In genomic region chr2:154826054-154826538, GRCm38 (mm10) we compare ENCODE assay signal across 34 mouse cellular contexts. TPM values are rescaled to one million over a fixed set of nuclear protein-coding genes. Genes with fewer than 3 reads are reported as not detected.
DNase-seq lines count a peak whose midpoint lies in the region; ATAC-seq and TF ChIP-seq lines count a peak whose summit lies in the region.
"Had no signal": no experiment of that assay in that cellular context is flagged by ENCODE, and none has a peak within 500 bp of the region (broad histone marks: within the 10 kb centered on the region; RNA-seq: fewer than 3 reads in every experiment).

No protein-coding gene starts in this region.

- H3K9ac ChIP-seq in midbrain, embryonic 11.5 days (ENCODE audit: low read length), result no peak overlapping the region
- no peak overlapping the region for H3K9ac ChIP-seq in midbrain, embryonic 16.5 days (ENCODE audit: low read depth, low read length)
- H3K9ac ChIP-seq: embryonic facial prominence, embryonic 12.5 days; embryonic facial prominence, embryonic 15.5 days; forebrain, embryonic 12.5 days; forebrain, embryonic 15.5 days; hindbrain, embryonic 13.5 days had no signal

- H3K4me1 ChIP-seq in midbrain, embryonic 11.5 days (ENCODE audit: control insufficient read depth, insufficient read depth, low read length), result no peaks in the 10 kb centered on the region
- H3K4me1 ChIP-seq in midbrain, embryonic 16.5 days (ENCODE audit: control insufficient read depth, insufficient read depth, low read length), result peaks cover 2% of the 10 kb centered on the region; the same call in 1 of the 2 replicates
- H3K4me1 ChIP-seq: forebrain, embryonic 15.5 days; hindbrain, embryonic 10.5 days; hindbrain, embryonic 13.5 days had no signal

- no peaks in the 10 kb centered on the region for H3K36me3 ChIP-seq in midbrain, embryonic 11.5 days (ENCODE audit: control insufficient read depth, insufficient read depth, low read length)
- H3K36me3 ChIP-seq in midbrain, embryonic 16.5 days (ENCODE audit: control insufficient read depth, insufficient read depth, low read length), result no peaks in the 10 kb centered on the region
- H3K36me3 ChIP-seq: forebrain, embryonic 15.5 days; hindbrain, embryonic 13.5 days had no signal

- no peak overlapping the region for H3K4me2 ChIP-seq in midbrain, embryonic 11.5 days
- H3K4me2 ChIP-seq in midbrain, embryonic 16.5 days (ENCODE audit: low read length), result no peak overlapping the region
- H3K4me2 ChIP-seq: embryonic facial prominence, embryonic 12.5 days; embryonic facial prominence, embryonic 15.5 days; forebrain, embryonic 12.5 days; forebrain, embryonic 15.5 days; hindbrain, embryonic 13.5 days had no signal

- no peaks in the 10 kb centered on the region for H3K27me3 ChIP-seq in midbrain, embryonic 11.5 days (ENCODE audit: control insufficient read depth, insufficient read depth, low read length)
- no peaks in the 10 kb centered on the region for H3K27me3 ChIP-seq in midbrain, embryonic 16.5 days (ENCODE audit: control insufficient read depth, insufficient read depth, low read depth, low read length)
- H3K27me3 ChIP-seq: embryonic facial prominence, embryonic 12.5 days; embryonic facial prominence, embryonic 15.5 days; forebrain, embryonic 12.5 days; forebrain, embryonic 15.5 days; hindbrain, embryonic 13.5 days; Patski had no signal

- H3K9me3 ChIP-seq in midbrain, embryonic 11.5 days (ENCODE audit: control insufficient read depth, low read length), result no peaks in the 10 kb centered on the region
- H3K9me3 ChIP-seq in midbrain, embryonic 16.5 days (replicated peaks; ENCODE audit: control insufficient read depth, low read length, poor library complexity, severe bottlenecking), result no peaks in the 10 kb centered on the region
- H3K9me3 ChIP-seq: embryonic facial prominence, embryonic 12.5 days; embryonic facial prominence, embryonic 15.5 days; forebrain, embryonic 12.5 days; forebrain, embryonic 15.5 days; heart, embryonic 10.5 days; hindbrain, embryonic 10.5 days; hindbrain, embryonic 13.5 days had no signal

- WGBS in midbrain, embryonic 11.5 days, result 87% methylated on average over 1 of the region's 1 CpGs
- WGBS in midbrain, embryonic 16.5 days, result 97% methylated on average over 1 of the region's 1 CpGs

- no peak overlapping the region for H3K4me3 ChIP-seq in midbrain, embryonic 11.5 days (ENCODE audit: low read depth, low read length)
- no peak overlapping the region for H3K4me3 ChIP-seq in midbrain, embryonic 16.5 days (ENCODE audit: low read depth, low read length)
- H3K4me3 ChIP-seq in layer of hippocampus, adult 2 months, result no peak overlapping the region
- H3K4me3 ChIP-seq: embryonic facial prominence, embryonic 12.5 days; embryonic facial prominence, embryonic 15.5 days; erythroblast, embryonic 14.5 days; forebrain, embryonic 12.5 days; forebrain, embryonic 15.5 days; heart, embryonic 10.5 days; hindbrain, embryonic 10.5 days; hindbrain, embryonic 13.5 days had no signal

- DNase-seq in midbrain, embryonic 11.5 days (ENCODE audit: low spot score, missing footprints), result peak; percentile 8
- DNase-seq in naive thymus-derived CD4-positive, alpha-beta T cell, adult 2 months (ENCODE audit: low read depth), result peak; percentile 30
- no peak for DNase-seq in layer of hippocampus, adult 2 months (ENCODE audit: low spot score in 2 of 2)
- DNase-seq: adrenal gland, adult 2 months; adrenal gland, postnatal 14 days; cerebellum, adult 11 months; cerebellum, adult 2 months; cerebellum, adult 9-11 months; cerebellum, postnatal 25 days; gastrocnemius, postnatal 25 days; heart, adult 18-20 months; heart, postnatal 36 days had no signal

- no peak overlapping the region for H3K27ac ChIP-seq in midbrain, embryonic 11.5 days (ENCODE audit: low read depth, low read length)
- H3K27ac ChIP-seq in midbrain, embryonic 16.5 days (ENCODE audit: low read length), result no peak overlapping the region
- no peak overlapping the region for H3K27ac ChIP-seq in layer of hippocampus, adult 2 months
- H3K27ac ChIP-seq: embryonic facial prominence, embryonic 12.5 days; embryonic facial prominence, embryonic 15.5 days; forebrain, embryonic 12.5 days; forebrain, embryonic 15.5 days; heart, embryonic 10.5 days; hindbrain, embryonic 10.5 days; hindbrain, embryonic 13.5 days had no signal

- no peak for TF ChIP-seq CTCF in layer of hippocampus, adult 2 months (conservative IDR thresholded peaks at IDR 0.05)

- no peak for ATAC-seq in midbrain, embryonic 11.5 days (ENCODE audit: low FRiP score)
- ATAC-seq in midbrain, embryonic 16.5 days, result no peak
- ATAC-seq in activated CD4-positive, CD25-positive, alpha-beta regulatory T cell, adult 4 months, result peak; percentile 58
- ATAC-seq in erythroblast, adult 5-6 weeks (replicated peaks; ENCODE audit: low FRiP score, poor library complexity, severe bottlenecking), result no peak
- ATAC-seq: forebrain, embryonic 15.5 days; hindbrain, embryonic 16.5 days; intestine, postnatal 0 days; Patski had no signal

RNA-seq across cellular contexts. Expression of gene a, which starts 34.9 kb away (rescaled TPM):
- polyA plus RNA-seq in midbrain, embryonic 11.5 days (2014; fragmentation: Nextera tagmentation; extraction: Ambion mirVana), result 0.36 and 0.40 TPM in 2 replicates
- 0.54 and 1.5 TPM in 2 replicates for polyA plus RNA-seq in midbrain, embryonic 16.5 days (2015; fragmentation: Nextera tagmentation; extraction: Ambion mirVana)
- not detected for polyA plus RNA-seq in activated CD4-positive, CD25-positive, alpha-beta regulatory T cell, adult 4 months (2017; shearing (Covaris generic))
- not detected in 2 replicates for total RNA-seq in erythroblast, adult 5-6 weeks (2015; ENCODE audit: low replicate concordance)
- total RNA-seq in erythroblast, adult 5-6 weeks (2017; ENCODE audit: low replicate concordance), result not detected in 2 replicates
- not detected for total RNA-seq in layer of hippocampus, adult 2 months (2021)
- total RNA-seq: adrenal gland, adult 2 months; adrenal gland, postnatal 14 days; adrenal gland, postnatal 4 days; common myeloid progenitor, adult 5-6 weeks; gastrocnemius, adult 8-10 months; gastrocnemius, postnatal 25 days; heart, adult 18-20 months; heart, postnatal 36 days had no signal
- polyA plus RNA-seq: erythroblast, embryonic 14.5 days; heart, embryonic 14.5 days; heart, postnatal 0 days; Patski had no signal

RNA-seq across cellular contexts. Expression of gene Raly, which starts 35.2 kb away (rescaled TPM):
- 56.9 and 66.8 TPM in 2 replicates for polyA plus RNA-seq in midbrain, embryonic 11.5 days (2014; fragmentation: Nextera tagmentation; extraction: Ambion mirVana)
- polyA plus RNA-seq in midbrain, embryonic 16.5 days (2015; fragmentation: Nextera tagmentation; extraction: Ambion mirVana), result 24.0 and 27.3 TPM in 2 replicates
- 10 to 100 TPM; 10.4 to 19.3 TPM for polyA plus RNA-seq in activated CD4-positive, CD25-positive, alpha-beta regulatory T cell, adult 4 months (2017; shearing (Covaris generic))
- total RNA-seq in erythroblast, adult 5-6 weeks (2015; ENCODE audit: low replicate concordance), result 31.1 and 38.2 TPM in 2 replicates
- 51.7 and 77.5 TPM in 2 replicates for total RNA-seq in erythroblast, adult 5-6 weeks (2017; ENCODE audit: low replicate concordance)
- 10 to 100 TPM; 62.0 to 68.6 TPM for total RNA-seq in layer of hippocampus, adult 2 months (2021)

RNA-seq across cellular contexts. Expression of gene Gm14214, which starts 56.3 kb away (rescaled TPM):
- polyA plus RNA-seq in midbrain, embryonic 11.5 days (2014; fragmentation: Nextera tagmentation; extraction: Ambion mirVana), result not detected in 2 replicates
- not detected in 2 replicates for polyA plus RNA-seq in midbrain, embryonic 16.5 days (2015; fragmentation: Nextera tagmentation; extraction: Ambion mirVana)
- 1 to 10 TPM in 1 of 2 experiments, not detected in 1; 1.4 TPM for polyA plus RNA-seq in activated CD4-positive, CD25-positive, alpha-beta regulatory T cell, adult 4 months (2017; shearing (Covaris generic))
- not detected in 2 replicates for total RNA-seq in erythroblast, adult 5-6 weeks (2015; ENCODE audit: low replicate concordance)
- not detected in 2 replicates for total RNA-seq in erythroblast, adult 5-6 weeks (2017; ENCODE audit: low replicate concordance)
- total RNA-seq in layer of hippocampus, adult 2 months (2021), result not detected
- total RNA-seq: adrenal gland, adult 2 months; adrenal gland, postnatal 14 days; adrenal gland, postnatal 4 days; common myeloid progenitor, adult 5-6 weeks; ES-E14; gastrocnemius, adult 8-10 months; gastrocnemius, postnatal 25 days; heart, adult 18-20 months; heart, postnatal 36 days had no signal
- polyA plus RNA-seq: adrenal gland, adult 2 months; cerebellum, adult 2 months; embryonic facial prominence, embryonic 12.5 days; embryonic facial prominence, embryonic 15.5 days; erythroblast, embryonic 14.5 days; forebrain, embryonic 12.5 days; forebrain, embryonic 15.5 days; gonadal fat pad, adult 2 months; heart, embryonic 10.5 days; heart, embryonic 14.5 days; heart, postnatal 0 days; hindbrain, embryonic 10.5 days; hindbrain, embryonic 13.5 days; hindbrain, embryonic 16.5 days; intestine, embryonic 14.5 days; intestine, postnatal 0 days; Patski had no signal

Comparison
In these comparisons a context has a peak if more than half of its experiments do, and no peak if none do; other contexts are left out.
1. DNase-seq: peak in midbrain, embryonic 11.5 days (single experiment) and naive thymus-derived CD4-positive, alpha-beta T cell, adult 2 months (single experiment); none in layer of hippocampus, adult 2 months (0 of 2).